Mouse (Mus musculus): Measurements from ENCODE around the gene Spz1. TPM values are rescaled to one million over a fixed set of nuclear protein-coding genes. Genes with fewer than 3 reads are reported as not detected.
"Not testable (repeated sequence)": the region's sequence is repeated elsewhere in the genome, so short reads cannot be mapped to it uniquely, and the experiment has no call there.

Spz1 gene
- total and polyA plus RNA-seq, 2 experiments from 2014 or later = not detected

GRCm38 (mm10) chr13:92610311-92611221 lies 34.6 kb upstream of the Spz1 start, which contains the start of gene Serinc5:
TSS of gene Serinc5 (plus strand) at chr13:92611091.
- no peak; the same call in 1 of the 2 replicates for TF ChIP-seq CTCF (IDR thresholded peaks at IDR 0.05)
- under 1% methylated on average over 55 of the region's 55 CpGs for WGBS
- no peaks in the 10 kb centered on the region for H3K9me3 ChIP-seq (ENCODE audit: low read length)

GRCm38 (mm10) chr13:92609486-92610310 lies 33.7 kb upstream of the Spz1 start:
- DNase-seq (ENCODE audit: low spot score) (peak; percentile 9), ATAC-seq (ENCODE audit: low FRiP score) (no peak)
- H3K4me1 ChIP-seq (ENCODE audit: insufficient read depth, low read length) = peaks cover 11% of the 10 kb centered on the region; the same call in 1 of the 2 replicates
- no peaks in the 10 kb centered on the region for H3K9me3 ChIP-seq (ENCODE audit: low read length)
- TF ChIP-seq CTCF (IDR thresholded peaks at IDR 0.05) = no peak
- peak overlapping the region; percentile 79; the same call in 1 of the 2 replicates for H3K9ac ChIP-seq (replicated peaks; ENCODE audit: low read length, poor library complexity, severe bottlenecking)
- no peaks in the 10 kb centered on the region for H3K27me3 ChIP-seq (ENCODE audit: insufficient read depth, low read length)
- no peaks in the 10 kb centered on the region for H3K36me3 ChIP-seq (ENCODE audit: insufficient read depth, low read length)
- H3K4me3 ChIP-seq (ENCODE audit: low read depth, low read length) = peak overlapping the region; percentile 71
- peak overlapping the region; percentile 86 for H3K4me2 ChIP-seq (ENCODE audit: low read depth, low read length, poor library complexity, severe bottlenecking)
- WGBS = 6% methylated on average over 13 of the region's 13 CpGs
- peak overlapping the region; percentile 78 for H3K27ac ChIP-seq (ENCODE audit: low read depth, low read length)

More at GRCm38 (mm10) chr13:92610311-92611221, 34.6 kb upstream of the Spz1 start, which contains the start of gene Serinc5:
- Histone ChIP-seq H3K9ac (replicated peaks; ENCODE audit: low read length, poor library complexity, severe bottlenecking) (peak within 1 kb of the TSS; percentile 79), H3K27me3 (ENCODE audit: insufficient read depth, low read length) (no peaks in the 10 kb centered on the region), H3K27ac (ENCODE audit: low read depth, low read length) (peak within 1 kb of the TSS; percentile 78), H3K36me3 (ENCODE audit: insufficient read depth, low read length) (no peaks in the 10 kb centered on the region), H3K4me1 (ENCODE audit: insufficient read depth, low read length) (peaks cover 11% of the 10 kb centered on the region; the same call in 1 of the 2 replicates), H3K4me3 (ENCODE audit: low read depth, low read length) (peak within 1 kb of the TSS; percentile 71), H3K4me2 (ENCODE audit: low read depth, low read length, poor library complexity, severe bottlenecking) (peak within 1 kb of the TSS; percentile 86)
- ATAC-seq (ENCODE audit: low FRiP score) (peak; percentile 97), DNase-seq (ENCODE audit: low spot score) (peak; percentile 95)

GRCm38 (mm10) chr13:92605306-92605705 lies 29.3 kb upstream of the Spz1 start:
- H3K27me3 ChIP-seq (ENCODE audit: insufficient read depth, low read length); H3K4me1 ChIP-seq (ENCODE audit: insufficient read depth, low read length); H3K4me2 ChIP-seq (ENCODE audit: low read depth, low read length, poor library complexity, severe bottlenecking); DNase-seq (ENCODE audit: low spot score); H3K9me3 ChIP-seq (ENCODE audit: low read length); H3K4me3 ChIP-seq (ENCODE audit: low read depth, low read length); H3K36me3 ChIP-seq (ENCODE audit: insufficient read depth, low read length); ATAC-seq (ENCODE audit: low FRiP score); H3K27ac ChIP-seq (ENCODE audit: low read depth, low read length); H3K9ac ChIP-seq (replicated peaks; ENCODE audit: low read length, poor library complexity, severe bottlenecking): not testable (repeated sequence)
- WGBS = 78% methylated on average over 4 of the region's 4 CpGs

GRCm38 (mm10) chr13:92595424-92595823 lies 19.5 kb upstream of the Spz1 start:
- ATAC-seq (ENCODE audit: low FRiP score) (no peak), DNase-seq (ENCODE audit: low spot score) (no peak)
- H3K36me3 ChIP-seq (ENCODE audit: insufficient read depth, low read length) = no peaks in the 10 kb centered on the region
- H3K4me1 ChIP-seq (ENCODE audit: insufficient read depth, low read length) = 0 out of 2 replicates have a peak, but pooled peaks cover 4% of the 10 kb centered on the region
- H3K27me3 ChIP-seq (ENCODE audit: insufficient read depth, low read length) = no peaks in the 10 kb centered on the region
- H3K4me2 ChIP-seq (ENCODE audit: low read depth, low read length, poor library complexity, severe bottlenecking) = no peak overlapping the region
- WGBS = 73% methylated on average over 3 of the region's 3 CpGs
- no peak overlapping the region for H3K9ac ChIP-seq (replicated peaks; ENCODE audit: low read length, poor library complexity, severe bottlenecking)
- no peak overlapping the region for H3K4me3 ChIP-seq (ENCODE audit: low read depth, low read length)
- no peaks in the 10 kb centered on the region for H3K9me3 ChIP-seq (ENCODE audit: low read length)
- no peak for TF ChIP-seq CTCF (IDR thresholded peaks at IDR 0.05)
- no peak overlapping the region for H3K27ac ChIP-seq (ENCODE audit: low read depth, low read length)

GRCm38 (mm10) chr13:92594907-92595306 lies 18.9 kb upstream of the Spz1 start:
- WGBS = 83% methylated on average over 3 of the region's 3 CpGs
- ATAC-seq (ENCODE audit: low FRiP score) (no peak), DNase-seq (ENCODE audit: low spot score) (no peak)
- TF ChIP-seq CTCF (IDR thresholded peaks at IDR 0.05) = no peak
- H3K9ac ChIP-seq (replicated peaks; ENCODE audit: low read length, poor library complexity, severe bottlenecking) = no peak overlapping the region
- no peak overlapping the region for H3K4me2 ChIP-seq (ENCODE audit: low read depth, low read length, poor library complexity, severe bottlenecking)
- no peaks in the 10 kb centered on the region for H3K9me3 ChIP-seq (ENCODE audit: low read length)
- no peak overlapping the region for H3K4me3 ChIP-seq (ENCODE audit: low read depth, low read length)
- 0 out of 2 replicates have a peak, but pooled peaks cover 4% of the 10 kb centered on the region for H3K4me1 ChIP-seq (ENCODE audit: insufficient read depth, low read length)
- no peak overlapping the region for H3K27ac ChIP-seq (ENCODE audit: low read depth, low read length)
- H3K27me3 ChIP-seq (ENCODE audit: insufficient read depth, low read length) = no peaks in the 10 kb centered on the region
- no peaks in the 10 kb centered on the region for H3K36me3 ChIP-seq (ENCODE audit: insufficient read depth, low read length)

Data from midbrain, postnatal 0 days (tissue).